16 mouse cellular contexts compared by ENCODE assay signal in genomic region chr12:76992891-76993529, GRCm38 (mm10). TPM values are rescaled to one million over a fixed set of nuclear protein-coding genes. Genes with fewer than 3 reads are reported as not detected.
A peak's percentile ranks its signal among the peaks of the same experiment; 100 is the strongest.
DNase-seq lines count a peak whose midpoint lies in the region; ATAC-seq and TF ChIP-seq lines count a peak whose summit lies in the region.
"Had no signal": no experiment of that assay in that cellular context is flagged by ENCODE, and none has a peak within 500 bp of the region (broad histone marks: within the 10 kb centered on the region; RNA-seq: fewer than 3 reads in every experiment).

No protein-coding gene starts in this region.

- 95% methylated on average over 16 of the region's 16 CpGs for WGBS in thymus, adult 2 months
- 92% methylated on average over 16 of the region's 16 CpGs for WGBS in forebrain, embryonic 16.5 days

- no peak overlapping the region for H3K4me3 ChIP-seq in thymus, adult 2 months (ENCODE audit: control insufficient read depth, insufficient read depth, low read length)
- no peak overlapping the region for H3K4me3 ChIP-seq in forebrain, embryonic 16.5 days (replicated peaks; ENCODE audit: low read length)
- H3K4me3 ChIP-seq: heart, embryonic 10.5 days; hindbrain, embryonic 15.5 days; neural tube, embryonic 15.5 days had no signal

- TF ChIP-seq POLR2A in thymus, adult 2 months (IDR thresholded peaks at IDR 0.05; ENCODE audit: control insufficient read depth, extremely low read depth, insufficient read depth, low read length, poor library complexity): no peak

- DNase-seq in brain, adult 2 months (ENCODE audit: low read depth, low spot score): peak; percentile 94
- peak; percentile 84 for DNase-seq in cerebellum, adult 11-12 months
- DNase-seq in frontal cortex, postnatal 14 days (ENCODE audit: low spot score in 2 of 2): peak; percentile 28 to 41
- DNase-seq in left cerebral cortex, postnatal 4 days: peak; percentile 38
- DNase-seq in thymus, adult 2 months: no peak
- no peak for DNase-seq in thymus, adult 18-20 months
- DNase-seq: adrenal gland, postnatal 14 days; kidney, postnatal 36 days; lung, postnatal 14 days; spleen, adult 18-20 months; thymus, postnatal 14 days had no signal

- no peaks in the 10 kb centered on the region for H3K9me3 ChIP-seq in forebrain, embryonic 16.5 days (ENCODE audit: control insufficient read depth, low read length)
- H3K9me3 ChIP-seq: heart, embryonic 10.5 days; hindbrain, embryonic 15.5 days; neural tube, embryonic 15.5 days had no signal

- no peaks in the 10 kb centered on the region for H3K27me3 ChIP-seq in thymus, adult 2 months (ENCODE audit: control insufficient read depth, insufficient read depth, low read length)
- H3K27me3 ChIP-seq in forebrain, embryonic 16.5 days (replicated peaks; ENCODE audit: control insufficient read depth, insufficient read depth, low read length): no peaks in the 10 kb centered on the region
- H3K27me3 ChIP-seq: hindbrain, embryonic 15.5 days; neural tube, embryonic 15.5 days had no signal

- peaks cover 2% of the 10 kb centered on the region for H3K4me1 ChIP-seq in thymus, adult 2 months (replicated peaks; ENCODE audit: control insufficient read depth, insufficient read depth, low read length)
- H3K4me1 ChIP-seq in forebrain, embryonic 16.5 days (replicated peaks; ENCODE audit: control insufficient read depth, insufficient read depth, low read length): no peaks in the 10 kb centered on the region
- H3K4me1 ChIP-seq: heart, embryonic 10.5 days; hindbrain, embryonic 15.5 days; neural tube, embryonic 15.5 days had no signal

- ATAC-seq in forebrain, embryonic 16.5 days: no peak
- ATAC-seq: midbrain, embryonic 16.5 days had no signal

- intact Hi-C loops in left cerebral cortex, postnatal 4 days (cut with DNase I): no loop called here

- no peak overlapping the region for H3K27ac ChIP-seq in thymus, adult 2 months (ENCODE audit: control insufficient read depth, insufficient read depth, low read length)
- no peak overlapping the region for H3K27ac ChIP-seq in forebrain, embryonic 16.5 days (ENCODE audit: low read length)
- H3K27ac ChIP-seq: heart, embryonic 10.5 days; hindbrain, embryonic 15.5 days; neural tube, embryonic 15.5 days had no signal

- no peak overlapping the region for H3K4me2 ChIP-seq in forebrain, embryonic 16.5 days (ENCODE audit: low read length)
- H3K4me2 ChIP-seq: hindbrain, embryonic 15.5 days; neural tube, embryonic 15.5 days had no signal

- no peaks in the 10 kb centered on the region for H3K36me3 ChIP-seq in thymus, adult 2 months (ENCODE audit: control insufficient read depth, insufficient read depth, low read length)
- H3K36me3 ChIP-seq in forebrain, embryonic 16.5 days (ENCODE audit: control insufficient read depth, insufficient read depth): no peaks in the 10 kb centered on the region
- H3K36me3 ChIP-seq: heart, embryonic 10.5 days; hindbrain, embryonic 15.5 days; neural tube, embryonic 15.5 days had no signal

- TF ChIP-seq CTCF in thymus, adult 2 months (IDR thresholded peaks at IDR 0.05; ENCODE audit: borderline replicate concordance, control insufficient read depth, extremely low read depth, insufficient read depth, low read length, poor library complexity): no peak

- no peak overlapping the region for H3K9ac ChIP-seq in forebrain, embryonic 16.5 days (replicated peaks; ENCODE audit: low read depth, low read length)
- H3K9ac ChIP-seq: hindbrain, embryonic 15.5 days; neural tube, embryonic 15.5 days had no signal

RNA-seq across cellular contexts. Expression of gene Max, which starts 31.0 kb away (rescaled TPM):
- 10 to 100 TPM; 78.8 to 80.9 TPM for total RNA-seq in left cerebral cortex, postnatal 4 days (2021)
- polyA plus RNA-seq in thymus, adult 2 months (2012; rRNA removed): 54.9 and 56.1 TPM in 2 replicates
- 20.4 and 25.2 TPM in 2 replicates for polyA plus RNA-seq in forebrain, embryonic 16.5 days (2015; fragmentation: Nextera tagmentation; extraction: Ambion mirVana)

Comparison
In these comparisons a context has a peak if more than half of its experiments do, and no peak if none do; other contexts are left out.
1. DNase-seq: peak in brain, adult 2 months (single experiment), cerebellum, adult 11-12 months (single experiment), frontal cortex, postnatal 14 days (2 of 2) and left cerebral cortex, postnatal 4 days (single experiment); none in thymus, adult 2 months (single experiment) and thymus, adult 18-20 months (0 of 2).